Mouse (Mus musculus) intestine, embryonic 15.5 days (tissue): ENCODE measurements around the gene Hoxa13. TPM values are rescaled to one million over a fixed set of nuclear protein-coding genes. Genes with fewer than 3 reads are reported as not detected.
A peak's percentile ranks its signal among the peaks of the same experiment; 100 is the strongest.

ENCODE experiments used
- ATAC-seq: fragments of 200-750 bp; cut with Nextera tagmentation; 2 replicates; pipeline ENCODE4 v1.8.0; 2017; ENCODE audit warnings: moderate TSS enrichment, moderate library complexity
- H3K27ac ChIP-seq: fragments of 300-500 bp; sonication (generic); 2 replicates; pipeline ENCODE4 v1.5.1; 2015; ENCODE audit warnings: mild to moderate bottlenecking, inconsistent platforms
- H3K27me3 ChIP-seq: fragments of 300-500 bp; sonication (generic); replicated peaks from 2 replicates; pipeline ENCODE4 v1.6.1; 2015; ENCODE audit warnings: inconsistent platforms
- H3K36me3 ChIP-seq: fragments of 300-500 bp; sonication (generic); 2 replicates; pipeline ENCODE4 v1.6.1; 2015; ENCODE audit warnings: inconsistent platforms
- H3K4me1 ChIP-seq: fragments of 300-500 bp; sonication (generic); replicated peaks from 2 replicates; pipeline ENCODE4 v1.6.1; 2015; ENCODE audit warnings: inconsistent platforms
- H3K4me2 ChIP-seq: fragments of 300-500 bp; sonication (generic); replicated peaks from 2 replicates; pipeline ENCODE4 v1.6.1; 2015; ENCODE audit warnings: mild to moderate bottlenecking, inconsistent platforms
- H3K4me3 ChIP-seq: fragments of 300-500 bp; sonication (generic); replicated peaks from 2 replicates; pipeline ENCODE4 v1.5.1; 2015; ENCODE audit warnings: inconsistent platforms
- H3K9ac ChIP-seq: fragments of 300-500 bp; sonication (generic); 2 replicates; pipeline ENCODE4 v1.6.1; 2015; ENCODE audit warnings: inconsistent platforms
- H3K9me3 ChIP-seq: fragments of 300-500 bp; sonication (generic); 2 replicates; pipeline ENCODE4 v1.6.1; 2016; ENCODE audit warnings: inconsistent platforms
- WGBS: fragments of 180-500 bp; shearing (Covaris S2); methylation state at CpG from one replicate; pipeline ENCODE4 v1.1.7; 2015; 5-methylcytosine and 5-hydroxymethylcytosine counted together
- polyA plus RNA-seq: library from polyadenylated mRNA; unstranded; fragments of >200 nt; fragmentation: Nextera tagmentation; extraction: Ambion mirVana; gene quantifications from 2 replicates; pipeline ENCODE4 v1.2.1, GENCODE M21; 2015

Hoxa13 gene
- polyA plus RNA-seq, 1 experiment from 2014 or later, result 0.59 TPM

GRCm38 (mm10) chr6:52281084-52281483 lies 20.4 kb upstream of the Hoxa13 start:
- Histone ChIP-seq H3K4me1 (no peaks in the 10 kb centered on the region), H3K27me3 (peaks cover 31% of the 10 kb centered on the region), H3K4me3 (no peak overlapping the region), H3K27ac (no peak overlapping the region), H3K9ac (no peak overlapping the region), H3K9me3 (no peaks in the 10 kb centered on the region), H3K36me3 (no peaks in the 10 kb centered on the region), H3K4me2 (no peak overlapping the region)
- ATAC-seq, result no peak
- 53% methylated on average over 12 of the region's 12 CpGs for WGBS

GRCm38 (mm10) chr6:52276920-52277319 lies 16.2 kb upstream of the Hoxa13 start:
- H3K9ac ChIP-seq, result no peak overlapping the region
- no peak overlapping the region for H3K27ac ChIP-seq
- H3K9me3 ChIP-seq, result no peaks in the 10 kb centered on the region
- H3K4me1 ChIP-seq, result 0 out of 2 replicates have a peak, but pooled peaks cover 12% of the 10 kb centered on the region
- peaks cover 67% of the 10 kb centered on the region for H3K27me3 ChIP-seq
- WGBS, result 20% methylated on average over 5 of the region's 5 CpGs
- H3K4me2 ChIP-seq, result no peak overlapping the region
- H3K36me3 ChIP-seq, result no peaks in the 10 kb centered on the region
- no peak overlapping the region for H3K4me3 ChIP-seq
- ATAC-seq, result no peak

DNA sequence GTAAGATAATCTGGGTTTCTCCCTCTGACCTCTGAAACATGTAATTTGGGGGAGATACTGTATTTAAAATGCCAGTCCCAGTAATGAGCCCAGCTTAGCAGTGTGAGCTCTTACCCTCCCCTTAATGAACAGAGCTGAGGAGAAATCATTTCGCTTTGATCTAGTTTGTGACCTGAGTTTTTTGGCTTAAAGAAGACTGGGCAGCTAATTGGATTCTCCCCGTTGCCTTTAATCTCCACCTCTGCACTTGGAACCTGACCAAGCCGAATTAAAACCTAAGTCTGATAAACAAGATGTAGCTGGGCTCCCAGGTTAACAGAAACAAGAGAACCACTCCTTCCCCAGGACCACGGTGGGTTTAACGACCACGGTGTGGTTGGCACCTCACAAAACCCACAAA lies 15.7 kb upstream of the Hoxa13 start:
- no peak overlapping the region for H3K4me3 ChIP-seq
- no peaks in the 10 kb centered on the region for H3K36me3 ChIP-seq
- H3K9me3 ChIP-seq, result no peaks in the 10 kb centered on the region
- no peak for ATAC-seq
- 0 out of 2 replicates have a peak, but pooled peaks cover 12% of the 10 kb centered on the region for H3K4me1 ChIP-seq
- H3K9ac ChIP-seq, result no peak overlapping the region
- 7% methylated on average over 6 of the region's 6 CpGs for WGBS
- H3K4me2 ChIP-seq, result no peak overlapping the region
- H3K27me3 ChIP-seq, result peaks cover 72% of the 10 kb centered on the region
- H3K27ac ChIP-seq, result no peak overlapping the region

GRCm38 (mm10) chr6:52275563-52276280 lies 15.0 kb upstream of the Hoxa13 start:
- Histone ChIP-seq H3K27ac (no peak overlapping the region), H3K27me3 (peaks cover 75% of the 10 kb centered on the region), H3K9me3 (no peaks in the 10 kb centered on the region), H3K36me3 (no peaks in the 10 kb centered on the region), H3K4me3 (no peak overlapping the region), H3K9ac (no peak overlapping the region), H3K4me1 (0 out of 2 replicates have a peak, but pooled peaks cover 12% of the 10 kb centered on the region), H3K4me2 (no peak overlapping the region)
- 19% methylated on average over 8 of the region's 8 CpGs for WGBS
- ATAC-seq, result no peak

GRCm38 (mm10) chr6:52274576-52274975 lies 13.9 kb upstream of the Hoxa13 start:
- H3K36me3 ChIP-seq, result no peaks in the 10 kb centered on the region
- H3K27ac ChIP-seq, result no peak overlapping the region
- 9% methylated on average over 11 of the region's 11 CpGs for WGBS
- no peak overlapping the region for H3K4me2 ChIP-seq
- H3K9me3 ChIP-seq, result no peaks in the 10 kb centered on the region
- 0 out of 2 replicates have a peak, but pooled peaks cover 12% of the 10 kb centered on the region for H3K4me1 ChIP-seq
- ATAC-seq, result no peak
- H3K4me3 ChIP-seq, result no peak overlapping the region
- H3K9ac ChIP-seq, result no peak overlapping the region
- H3K27me3 ChIP-seq, result peaks cover 86% of the 10 kb centered on the region

DNA sequence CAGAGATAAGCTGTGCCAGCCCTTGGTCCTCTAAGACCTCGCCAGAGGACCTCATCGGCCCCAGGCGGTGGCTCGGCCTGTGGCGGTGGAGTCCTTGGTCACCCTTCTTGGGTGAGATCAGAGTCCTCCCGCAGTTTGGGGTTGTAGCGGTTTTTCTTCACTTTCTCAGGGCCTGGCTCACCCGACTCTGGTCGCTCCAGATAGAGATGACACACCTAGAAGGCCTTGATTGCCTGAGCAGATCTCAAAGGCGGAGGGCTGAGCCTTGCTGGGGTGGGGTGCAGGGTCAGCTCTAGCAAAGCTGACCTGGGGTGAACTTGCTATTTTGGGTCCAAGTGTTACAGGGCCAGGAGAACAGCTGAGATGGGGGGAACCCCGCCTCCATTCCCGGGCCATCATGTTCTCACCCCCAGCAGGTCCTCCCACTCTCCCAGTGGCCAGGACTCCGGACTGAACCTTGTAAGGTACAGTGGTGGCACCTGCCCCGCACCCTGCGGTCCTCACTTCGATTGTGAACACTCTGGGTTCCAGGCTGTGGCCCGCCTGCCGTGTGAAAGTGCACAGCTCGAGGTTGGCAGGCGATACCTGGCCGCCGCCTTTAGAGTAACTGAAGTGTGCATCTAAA lies 13.1 kb upstream of the Hoxa13 start:
- H3K27me3 ChIP-seq, result peaks cover 91% of the 10 kb centered on the region
- WGBS, result 10% methylated on average over 22 of the region's 22 CpGs
- no peak for ATAC-seq

DNA sequence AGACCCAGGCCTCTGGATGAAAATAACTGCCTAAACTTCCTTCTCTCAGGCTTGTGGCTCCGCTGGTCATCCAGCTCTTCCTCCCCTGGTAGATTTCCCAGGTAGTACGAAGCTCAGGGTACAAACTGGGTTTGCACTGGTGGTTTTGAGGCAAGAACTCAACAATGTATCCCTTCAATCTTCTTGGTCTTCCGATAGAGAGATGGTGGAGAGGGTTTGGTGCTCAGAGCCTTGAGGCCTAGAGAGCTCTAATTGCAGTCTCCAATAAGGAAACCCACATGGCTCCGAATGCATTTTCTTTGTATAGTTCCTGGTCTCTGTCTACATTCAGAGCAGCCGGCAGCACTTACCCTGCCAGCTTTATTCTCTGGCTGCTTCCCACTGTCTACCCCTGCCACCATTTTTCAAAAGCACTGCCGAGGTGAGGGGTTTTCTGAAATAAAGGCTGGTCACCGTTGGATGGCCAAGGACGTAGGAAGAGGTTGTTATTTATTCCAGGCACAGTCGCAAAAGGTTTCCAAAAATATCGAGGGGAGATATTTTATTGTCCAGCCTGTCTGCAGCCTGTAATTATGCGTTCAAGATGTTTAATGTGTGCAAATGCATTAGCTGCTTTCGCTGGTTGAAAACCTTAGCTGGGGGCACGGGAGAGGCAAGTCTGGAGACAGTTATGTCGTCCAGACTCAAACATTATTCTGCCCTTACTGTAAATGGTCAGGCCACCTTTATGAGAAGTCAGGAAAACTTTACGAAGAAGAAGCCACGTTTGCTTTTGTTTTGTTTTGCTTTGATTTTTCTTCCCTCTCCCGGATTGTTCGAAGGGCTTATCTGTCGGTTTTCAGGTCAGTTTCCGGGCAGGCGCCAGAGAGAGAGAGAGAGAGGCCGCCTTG lies 12.3 kb upstream of the Hoxa13 start:
- Histone ChIP-seq H3K9ac (no peak overlapping the region), H3K4me1 (0 out of 2 replicates have a peak, but pooled peaks cover 12% of the 10 kb centered on the region), H3K4me3 (no peak overlapping the region), H3K27me3 (peaks cover 94% of the 10 kb centered on the region), H3K27ac (no peak overlapping the region), H3K36me3 (no peaks in the 10 kb centered on the region), H3K9me3 (no peaks in the 10 kb centered on the region), H3K4me2 (peak overlapping the region; percentile 28)
- no peak for ATAC-seq
- 25% methylated on average over 22 of the region's 22 CpGs for WGBS

More for the DNA sequence above, 13.1 kb upstream of the Hoxa13 start:
- H3K4me3 ChIP-seq, result no peak overlapping the region
- no peak overlapping the region for H3K9ac ChIP-seq
- no peaks in the 10 kb centered on the region for H3K36me3 ChIP-seq
- H3K4me2 ChIP-seq, result peak overlapping the region; percentile 28
- no peak overlapping the region for H3K27ac ChIP-seq
- no peaks in the 10 kb centered on the region for H3K9me3 ChIP-seq
- 0 out of 2 replicates have a peak, but pooled peaks cover 12% of the 10 kb centered on the region for H3K4me1 ChIP-seq

DNA sequence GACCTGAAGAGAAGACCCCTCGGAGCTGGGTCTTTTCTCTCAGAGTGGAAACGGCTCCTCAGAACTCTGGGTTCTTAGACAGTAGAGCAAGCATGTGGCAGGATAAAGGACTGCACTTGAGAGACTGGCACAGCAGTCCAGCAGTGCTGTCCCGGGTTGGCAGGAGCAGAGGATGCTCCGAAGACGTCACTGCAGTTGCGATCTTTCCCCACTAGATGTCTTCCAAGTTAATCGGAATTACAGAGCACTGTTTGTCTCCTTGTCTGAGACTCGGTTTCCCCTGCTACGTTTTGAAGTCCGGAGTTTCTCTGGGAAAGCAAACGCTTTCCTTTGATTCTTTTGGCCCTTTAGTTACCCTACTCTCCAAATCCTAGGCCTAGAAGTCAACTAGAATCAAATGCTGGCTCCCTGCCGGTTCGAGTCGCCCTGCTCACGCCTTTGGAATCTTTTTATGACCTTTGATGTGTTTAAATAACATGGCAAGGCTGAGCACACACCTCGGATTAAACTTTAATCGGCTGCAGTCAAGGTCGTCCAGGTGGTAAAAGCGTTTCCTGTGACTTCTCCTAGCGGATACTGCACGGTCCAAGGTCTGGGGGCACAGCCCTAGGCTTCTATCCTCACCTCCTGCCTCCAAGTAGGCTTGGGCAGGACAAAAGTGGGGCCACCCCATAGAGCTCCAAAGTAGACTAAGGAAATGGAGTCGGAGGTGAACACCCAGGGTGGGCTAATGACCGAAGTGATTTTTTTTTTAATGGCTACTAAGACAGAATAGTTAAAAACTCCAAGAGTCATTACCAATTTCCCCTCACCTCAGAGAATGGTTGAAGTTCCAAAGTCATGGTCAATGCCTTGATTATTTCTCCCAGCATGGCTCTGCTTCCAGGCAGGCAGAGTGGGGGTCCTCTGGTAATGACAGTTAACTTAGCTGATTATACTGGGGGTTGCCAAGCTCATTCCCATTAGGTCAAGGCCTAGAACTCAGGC lies 10.1 kb upstream of the Hoxa13 start:
- H3K4me3 ChIP-seq, result no peak overlapping the region
- no peak overlapping the region for H3K9ac ChIP-seq
- WGBS, result 6% methylated on average over 23 of the region's 23 CpGs
- 0 out of 2 replicates have a peak overlapping the region, but pooled peaks have one; percentile 12 for H3K4me2 ChIP-seq
- H3K27me3 ChIP-seq, result peaks cover 91% of the 10 kb centered on the region
- H3K9me3 ChIP-seq, result no peaks in the 10 kb centered on the region
- H3K4me1 ChIP-seq, result 0 out of 2 replicates have a peak, but pooled peaks cover 12% of the 10 kb centered on the region
- no peak overlapping the region for H3K27ac ChIP-seq
- H3K36me3 ChIP-seq, result no peaks in the 10 kb centered on the region
- ATAC-seq, result peak; percentile 79

- H3K36me3 ChIP-seq, result no peaks in the 10 kb centered on the region
- no peak overlapping the region for H3K9ac ChIP-seq
- H3K27ac ChIP-seq, result no peak overlapping the region
- H3K9me3 ChIP-seq, result no peaks in the 10 kb centered on the region
- H3K4me3 ChIP-seq, result no peak overlapping the region
- H3K4me1 ChIP-seq, result 0 out of 2 replicates have a peak, but pooled peaks cover 7% of the 10 kb centered on the region
- WGBS, result 11% methylated on average over 3 of the region's 3 CpGs
- no peak for ATAC-seq
- H3K4me2 ChIP-seq, result no peak overlapping the region
- peaks cover 92% of the 10 kb centered on the region for H3K27me3 ChIP-seq
These were observed 8.1 kb upstream of the Hoxa13 start for GRCm38 (mm10) chr6:52268756-52269155.

DNA sequence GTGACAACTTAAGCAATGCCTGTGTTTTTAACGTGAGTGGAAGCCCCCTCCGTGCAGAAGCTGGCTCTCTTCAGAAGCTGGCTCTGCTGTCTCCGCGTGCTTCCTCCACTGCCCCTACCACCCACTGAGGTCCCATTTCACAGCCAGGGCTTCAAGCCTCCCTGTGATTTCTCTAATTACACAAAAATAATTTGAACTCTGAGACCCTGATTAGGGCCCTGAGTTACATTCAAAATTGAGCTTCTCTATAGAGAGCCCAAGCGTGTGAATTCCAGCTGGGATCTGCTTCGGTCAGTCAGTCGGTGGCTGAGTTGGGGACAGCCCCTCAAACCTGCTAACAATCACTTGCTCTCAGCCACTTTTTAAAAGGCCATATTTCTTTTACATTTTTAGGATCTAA lies 7.7 kb upstream of the Hoxa13 start:
- 15% methylated on average over 7 of the region's 7 CpGs for WGBS
- H3K36me3 ChIP-seq, result no peaks in the 10 kb centered on the region
- H3K4me1 ChIP-seq, result 0 out of 2 replicates have a peak, but pooled peaks cover 3% of the 10 kb centered on the region
- H3K9ac ChIP-seq, result no peak overlapping the region
- H3K27me3 ChIP-seq, result peaks cover 92% of the 10 kb centered on the region
- H3K27ac ChIP-seq, result no peak overlapping the region
- no peak overlapping the region for H3K4me3 ChIP-seq
- H3K9me3 ChIP-seq, result no peaks in the 10 kb centered on the region
- H3K4me2 ChIP-seq, result no peak overlapping the region
- ATAC-seq, result no peak

- ATAC-seq, result no peak
- no peak overlapping the region for H3K4me3 ChIP-seq
- H3K27ac ChIP-seq, result no peak overlapping the region
- H3K9me3 ChIP-seq, result no peaks in the 10 kb centered on the region
- no peak overlapping the region for H3K9ac ChIP-seq
- no peaks in the 10 kb centered on the region for H3K36me3 ChIP-seq
- peaks cover 91% of the 10 kb centered on the region for H3K27me3 ChIP-seq
- H3K4me1 ChIP-seq, result no peaks in the 10 kb centered on the region
- no peak overlapping the region for H3K4me2 ChIP-seq
- 18% methylated on average over 3 of the region's 3 CpGs for WGBS
These were observed 7.0 kb upstream of the Hoxa13 start for GRCm38 (mm10) chr6:52267691-52268090.
